Mouse (Mus musculus): ENCODE data around the gene Cdc37. TPM values are rescaled to one million over a fixed set of nuclear protein-coding genes. Genes with fewer than 3 reads are reported as not detected.

The Cdc37 gene
- polyA plus RNA-seq, 1 experiment from 2014 or later = 279 TPM

Other genes starting within 250 kb of the Cdc37 start
- gene Dnmt1, start 190.1 kb downstream of the Cdc37 start, polyA plus RNA-seq (2015; fragmentation: Nextera tagmentation; extraction: Ambion mirVana) = 56.1 and 63.1 TPM in 2 replicates
- 18.2 and 23.7 TPM in 2 replicates for gene S1pr2, start 173.2 kb downstream of the Cdc37 start, polyA plus RNA-seq (2015; fragmentation: Nextera tagmentation; extraction: Ambion mirVana)
- 170 and 173 TPM in 2 replicates for gene Mrpl4, start 147.2 kb downstream of the Cdc37 start, polyA plus RNA-seq (2015; fragmentation: Nextera tagmentation; extraction: Ambion mirVana)
- gene Icam1, start 134.0 kb downstream of the Cdc37 start, polyA plus RNA-seq (2015; fragmentation: Nextera tagmentation; extraction: Ambion mirVana) = 23.8 and 29.6 TPM in 2 replicates
- 2.0 and 3.0 TPM in 2 replicates for gene Icam4, start 120.6 kb downstream of the Cdc37 start, polyA plus RNA-seq (2015; fragmentation: Nextera tagmentation; extraction: Ambion mirVana)
- 0.08 TPM in 1 of 2 replicates, not detected in the other for gene Icam5, start 117.9 kb downstream of the Cdc37 start, polyA plus RNA-seq (2015; fragmentation: Nextera tagmentation; extraction: Ambion mirVana)
- 0.72 and 0.77 TPM in 2 replicates for gene Zglp1, start 82.9 kb downstream of the Cdc37 start, polyA plus RNA-seq (2015; fragmentation: Nextera tagmentation; extraction: Ambion mirVana)
- 0.22 and 0.56 TPM in 2 replicates for gene Gm49373, start 76.9 kb downstream of the Cdc37 start, polyA plus RNA-seq (2015; fragmentation: Nextera tagmentation; extraction: Ambion mirVana)
- gene Fdx1l, start 76.4 kb downstream of the Cdc37 start, polyA plus RNA-seq (2015; fragmentation: Nextera tagmentation; extraction: Ambion mirVana) = 47.9 and 55.0 TPM in 2 replicates
- gene Gm38431, start 58.0 kb downstream of the Cdc37 start, polyA plus RNA-seq (2015; fragmentation: Nextera tagmentation; extraction: Ambion mirVana) = 2.0 and 2.3 TPM in 2 replicates
- gene Raver1, start 58.0 kb downstream of the Cdc37 start, polyA plus RNA-seq (2015; fragmentation: Nextera tagmentation; extraction: Ambion mirVana) = 41.4 and 49.3 TPM in 2 replicates
- gene Tyk2, start 18.7 kb downstream of the Cdc37 start, polyA plus RNA-seq (2015; fragmentation: Nextera tagmentation; extraction: Ambion mirVana) = 15.8 and 16.2 TPM in 2 replicates
- 15.0 and 16.7 TPM in 2 replicates for gene Pde4a, start 15.7 kb upstream of the Cdc37 start, polyA plus RNA-seq (2015; fragmentation: Nextera tagmentation; extraction: Ambion mirVana)
- 51.5 and 54.6 TPM in 2 replicates for gene Keap1, start 89.4 kb upstream of the Cdc37 start, polyA plus RNA-seq (2015; fragmentation: Nextera tagmentation; extraction: Ambion mirVana)
- 0.09 and 0.16 TPM in 2 replicates for gene S1pr5, start 98.5 kb upstream of the Cdc37 start, polyA plus RNA-seq (2015; fragmentation: Nextera tagmentation; extraction: Ambion mirVana)
- 58.8 and 63.9 TPM in 2 replicates for gene Atg4d, start 115.3 kb upstream of the Cdc37 start, polyA plus RNA-seq (2015; fragmentation: Nextera tagmentation; extraction: Ambion mirVana)
- gene Kri1, start 138.0 kb upstream of the Cdc37 start, polyA plus RNA-seq (2015; fragmentation: Nextera tagmentation; extraction: Ambion mirVana) = 10.5 and 13.2 TPM in 2 replicates
- gene Cdkn2d, start 141.4 kb upstream of the Cdc37 start, polyA plus RNA-seq (2015; fragmentation: Nextera tagmentation; extraction: Ambion mirVana) = 105 and 110 TPM in 2 replicates
- 5.3 and 5.7 TPM in 2 replicates for gene Ap1m2, start 162.4 kb upstream of the Cdc37 start, polyA plus RNA-seq (2015; fragmentation: Nextera tagmentation; extraction: Ambion mirVana)
- gene Slc44a2, start 170.7 kb upstream of the Cdc37 start, polyA plus RNA-seq (2015; fragmentation: Nextera tagmentation; extraction: Ambion mirVana) = 74.4 and 75.1 TPM in 2 replicates
- gene Ilf3, start 217.9 kb upstream of the Cdc37 start, polyA plus RNA-seq (2015; fragmentation: Nextera tagmentation; extraction: Ambion mirVana) = 105 and 108 TPM in 2 replicates